Mouse (Mus musculus) C2C12 (cell line): Measurements from ENCODE around the gene Ppp2r5c.

ENCODE experiments used
- CTCF ChIP-seq: IDR thresholded peaks from one replicate; pipeline ENCODE4 v1.5.1; 2011; ENCODE audit not compliant: control insufficient read depth, insufficient read depth, insufficient read length
- FOSL1 ChIP-seq: IDR thresholded peaks from one replicate; pipeline ENCODE4 v1.8.0; 2011; ENCODE audit warnings: mild to moderate bottlenecking, low read length; ENCODE audit not compliant: poor library complexity, insufficient read depth, severe bottlenecking
- MAX ChIP-seq: IDR thresholded peaks from one replicate; pipeline ENCODE4 v1.6.1; 2011; ENCODE audit warnings: mild to moderate bottlenecking, control low read depth
- MYOD1 ChIP-seq: IDR thresholded peaks from one replicate; pipeline ENCODE4 v1.6.1; 2011; ENCODE audit warnings: low read depth; ENCODE audit not compliant: control insufficient read depth, insufficient read length
- USF1 ChIP-seq: IDR thresholded peaks from one replicate; pipeline ENCODE4 v1.6.1; 2011; ENCODE audit warnings: low read depth, mild to moderate bottlenecking, control low read depth, moderate library complexity

- TF ChIP-seq CTCF (no peak), FOSL1 (no peak), USF1 (no peak), MAX (no peak), MYOD1 (no peak)
These were observed 88.4 kb downstream of the Ppp2r5c start for GRCm38 (mm10) chr12:110535361-110535760.
